Mouse (Mus musculus) 416B (cell line): ENCODE data around the gene Erap1.
"Not testable (repeated sequence)": the region's sequence is repeated elsewhere in the genome, so short reads cannot be mapped to it uniquely, and the experiment has no call there.

Experiments used
- DNase-seq: peaks from one replicate; pipeline ENCODE4 v3.0.0; 2011; ENCODE audit warnings: low read depth

Gene Erap1

DNA sequence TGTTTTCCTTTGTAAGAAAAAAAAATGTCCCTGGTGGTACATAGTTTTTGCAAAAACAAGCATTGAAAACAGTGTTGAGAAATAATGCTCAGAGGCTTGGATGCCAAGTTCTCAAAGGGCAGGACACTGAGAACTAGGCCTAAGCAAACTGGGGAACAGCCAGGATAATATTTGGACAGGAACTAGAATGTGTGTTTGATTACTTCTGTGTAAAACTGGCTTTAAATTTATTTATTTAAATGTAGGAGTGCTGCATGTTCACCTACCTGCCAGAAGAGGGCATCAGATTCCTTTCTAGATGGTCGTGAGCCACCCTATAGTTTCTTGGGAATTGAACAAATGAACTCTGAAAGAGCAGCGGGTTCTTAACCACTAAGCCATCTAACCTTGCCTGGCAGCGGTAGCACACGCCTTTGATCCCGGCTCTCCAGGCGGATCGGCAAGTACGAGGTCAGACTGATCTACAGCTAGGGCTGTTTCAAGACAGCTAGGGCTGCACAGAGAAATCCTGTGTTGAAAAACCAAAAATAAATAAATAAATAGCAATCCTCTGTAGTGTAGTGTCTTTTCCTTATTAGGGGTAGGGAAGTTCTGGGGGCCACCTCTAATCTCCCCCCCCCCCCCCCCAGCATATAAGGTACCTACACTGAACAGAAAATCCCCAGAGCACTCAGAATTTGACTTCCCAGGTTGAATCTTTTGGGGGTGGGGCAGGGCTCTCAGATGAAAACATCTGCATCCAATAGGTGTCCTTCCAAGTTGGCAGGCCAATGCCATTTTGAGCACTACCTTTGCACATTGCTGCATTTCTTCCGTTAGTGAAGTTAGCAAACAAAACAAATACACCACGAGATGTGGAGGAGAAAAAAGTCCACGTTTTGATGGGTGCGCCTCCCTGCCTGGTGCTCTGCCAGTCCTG, at the start of gene Erap1:
Erap1 (plus strand) TSS at position 776 of the 919 bp plus-strand sequence.
- DNase-seq = peak; percentile 90

DNA sequence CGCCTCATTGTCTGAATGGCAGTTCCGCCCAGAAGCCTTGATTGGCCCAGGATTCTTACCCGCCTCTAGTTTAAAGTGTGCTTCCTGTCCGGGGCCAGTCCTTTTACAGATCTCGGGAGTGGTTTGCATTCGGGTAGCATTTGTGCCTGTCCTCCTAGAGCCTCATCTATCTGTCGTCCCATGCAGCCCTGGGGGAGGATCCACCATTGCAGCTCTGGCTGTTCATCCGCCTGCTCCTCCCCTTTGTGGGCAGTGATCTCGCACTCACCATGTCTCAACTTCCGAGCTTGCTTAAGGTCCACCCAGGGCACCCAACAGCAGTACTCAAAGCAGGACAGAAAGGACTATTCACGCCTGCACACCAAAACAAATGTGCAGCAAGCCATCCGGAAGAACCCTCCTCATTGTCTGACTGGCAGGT, 48.0 kb upstream of the Erap1 start:
- DNase-seq = not testable (repeated sequence)

DNA sequence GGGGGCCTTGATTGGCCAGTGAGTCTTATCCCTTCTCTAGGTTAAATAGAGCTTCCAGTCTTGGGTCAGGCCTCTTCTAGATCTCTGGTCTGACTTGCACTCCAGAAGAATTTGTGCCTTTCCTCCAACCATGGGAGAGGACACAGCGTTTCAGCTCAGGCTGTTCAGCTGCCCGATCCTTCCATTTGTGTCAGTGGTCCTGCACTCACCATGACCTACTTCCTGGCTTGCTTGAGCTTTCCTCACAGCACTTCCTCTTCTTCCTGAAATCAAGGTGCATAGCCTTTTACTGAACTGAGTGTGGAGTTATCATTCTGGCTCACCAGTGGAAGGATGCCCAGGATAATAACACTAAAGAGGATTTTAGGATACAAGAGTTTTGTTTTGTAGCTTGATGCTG, 47.5 kb upstream of the Erap1 start:
- DNase-seq = not testable (repeated sequence)

DNA sequence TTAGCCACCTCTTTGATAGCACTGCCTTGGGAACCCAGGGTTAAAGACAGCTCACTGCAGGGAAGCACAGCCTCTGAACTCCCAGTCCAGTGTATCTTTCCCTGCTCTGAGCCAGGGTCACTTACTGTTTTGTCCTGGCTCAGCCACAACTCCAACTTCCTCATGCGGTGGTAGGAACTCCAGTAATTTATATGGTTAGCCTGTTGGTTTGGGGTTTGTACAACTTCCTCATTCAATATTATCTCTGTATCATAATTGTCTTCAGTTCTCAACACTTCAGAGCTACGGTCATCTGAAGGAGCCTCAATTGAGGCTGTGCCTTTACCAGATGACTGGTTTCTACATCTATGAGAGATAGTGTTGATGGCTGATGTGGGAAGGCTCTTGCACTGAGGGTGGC, 42.3 kb upstream of the Erap1 start:
- peak; percentile 44 for DNase-seq

DNA sequence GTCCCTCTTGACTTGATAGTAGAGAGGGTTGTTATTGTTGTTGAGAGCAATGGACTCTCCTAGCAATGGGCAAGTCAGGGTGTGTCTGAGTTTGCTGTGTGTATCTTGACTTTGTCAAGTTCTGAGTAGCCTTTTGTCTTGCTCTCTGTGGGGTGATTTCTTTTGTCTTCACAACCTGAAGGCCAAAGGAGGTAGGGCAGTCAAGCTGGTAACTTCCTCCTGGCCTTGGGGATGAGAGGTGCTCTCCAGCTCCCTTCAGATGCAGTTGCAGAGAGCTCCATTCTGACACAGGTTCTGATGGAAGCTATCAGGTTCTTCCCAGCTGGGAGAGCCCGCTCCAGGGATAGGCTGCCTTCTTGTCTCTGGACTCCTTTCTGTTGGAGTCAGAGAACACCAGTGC, 37.6 kb upstream of the Erap1 start:
- not testable (repeated sequence) for DNase-seq

DNA sequence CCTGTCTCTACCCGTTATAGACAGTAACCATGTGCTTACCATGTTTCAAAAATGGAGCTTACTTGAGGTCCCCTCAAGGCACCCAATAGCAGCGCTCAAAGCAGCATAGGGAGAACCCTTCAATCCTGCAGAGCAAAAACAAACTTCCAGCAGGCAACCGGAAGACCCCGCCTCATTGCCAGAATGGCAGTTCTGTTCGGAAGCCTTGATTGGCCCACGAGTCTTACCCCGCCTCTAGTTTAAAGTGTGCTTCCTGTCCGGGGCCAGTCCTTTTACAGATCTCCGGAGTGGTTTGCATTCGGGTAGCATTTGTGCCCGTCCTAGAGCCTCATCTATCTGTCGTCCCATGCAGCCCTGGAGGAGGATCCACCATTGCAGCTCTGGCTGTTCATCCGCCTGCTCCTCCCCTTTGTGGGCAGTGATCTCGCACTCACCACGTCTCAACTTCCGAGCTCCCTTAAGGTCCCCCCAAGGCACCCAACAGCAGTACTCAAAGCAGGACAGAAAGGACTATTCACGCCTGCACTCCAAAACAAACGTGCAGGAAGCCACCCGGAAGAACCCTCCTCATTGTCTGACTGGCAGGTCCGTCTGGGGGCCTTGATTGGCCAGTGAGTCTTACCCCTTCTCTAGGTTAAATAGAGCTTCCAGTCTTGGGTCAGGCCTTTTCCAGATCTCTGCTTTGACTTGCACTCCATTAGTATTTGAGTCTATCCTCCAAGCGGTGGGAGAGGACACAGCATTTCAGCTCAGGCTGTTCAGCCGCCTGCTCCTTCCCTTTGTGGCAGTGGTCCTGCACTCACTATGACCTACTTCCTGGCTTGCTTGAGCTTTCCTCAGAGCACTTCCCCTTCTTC, 22.0 kb upstream of the Erap1 start:
- not testable (repeated sequence) for DNase-seq

DNA sequence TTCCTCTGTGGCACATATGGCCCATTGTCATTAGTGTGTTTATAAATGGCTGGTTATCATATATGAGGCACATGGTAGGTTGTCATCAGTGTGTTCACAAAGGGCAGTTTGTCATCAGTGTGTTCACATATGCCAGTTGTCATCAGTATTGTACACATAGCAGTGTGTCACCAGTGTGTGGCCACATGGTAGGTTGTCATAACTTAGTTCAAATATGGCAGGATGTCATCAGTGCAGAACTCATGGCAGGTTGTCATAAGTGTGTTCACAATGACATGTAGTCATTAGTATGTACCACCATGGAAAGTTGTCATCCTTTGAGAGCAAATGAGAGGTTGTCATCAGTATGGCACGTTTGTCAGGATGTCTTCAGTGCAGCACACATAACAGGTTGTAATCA, 7.0 kb upstream of the Erap1 start:
- no peak for DNase-seq

DNA sequence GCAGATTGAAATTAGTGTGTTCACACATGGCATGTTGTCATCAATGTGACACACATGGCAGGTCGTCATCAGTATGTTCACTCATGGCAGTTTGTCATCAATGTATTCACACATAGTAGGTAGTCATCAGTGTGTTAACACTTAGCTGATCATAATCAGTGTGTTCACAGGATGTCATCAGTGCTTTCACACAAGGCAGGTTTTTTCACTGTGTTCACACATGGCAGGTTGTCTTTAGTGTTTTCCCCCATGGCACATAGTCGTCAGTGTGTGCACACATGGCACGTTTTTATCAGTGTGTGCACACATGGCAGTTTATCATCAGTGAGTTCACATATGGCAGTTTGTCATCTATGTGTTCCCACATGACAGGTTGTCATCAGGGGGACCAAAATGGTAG, 6.5 kb upstream of the Erap1 start:
- no peak for DNase-seq

DNA sequence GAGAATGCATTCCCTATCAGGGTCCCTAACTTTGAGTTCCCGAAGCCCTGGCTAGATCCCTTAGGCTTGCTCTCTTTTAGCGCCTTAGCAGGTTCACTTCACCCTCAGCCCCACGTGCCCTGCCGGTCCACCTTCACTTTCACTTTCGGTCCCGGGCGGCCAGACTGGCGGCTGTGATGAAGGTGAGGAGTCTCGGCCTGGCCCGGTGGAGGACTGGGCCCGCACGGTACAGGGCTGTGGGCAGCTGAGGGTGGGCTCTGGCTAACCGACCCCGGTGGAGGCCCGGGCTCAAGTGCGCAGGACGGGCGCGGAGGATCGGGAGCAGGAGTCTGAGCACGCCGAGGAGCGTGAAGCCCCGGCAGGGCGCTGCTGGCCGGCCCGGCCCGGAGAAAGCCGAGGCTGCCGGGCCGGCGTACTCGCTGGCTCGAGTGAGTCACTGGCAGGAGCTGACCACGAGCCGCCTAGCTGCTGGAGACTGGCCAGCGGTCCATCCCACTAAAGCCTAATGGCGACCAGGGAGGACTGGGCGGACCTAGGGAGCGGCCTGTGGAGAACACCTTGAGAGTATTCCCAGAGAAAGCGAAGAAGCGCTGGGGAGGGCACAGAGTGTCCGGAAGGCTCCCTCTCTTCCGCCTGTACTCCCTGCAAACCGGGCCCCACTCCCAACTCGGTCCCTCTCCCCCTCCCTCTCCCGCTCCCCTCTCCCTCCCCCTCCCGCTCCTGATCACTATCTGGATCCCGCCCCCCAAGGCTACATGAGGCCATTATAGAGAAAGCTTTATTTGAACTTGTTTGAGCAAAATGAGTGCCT, 549 bp downstream of the Erap1 start:
- peak; percentile 88 for DNase-seq

DNA sequence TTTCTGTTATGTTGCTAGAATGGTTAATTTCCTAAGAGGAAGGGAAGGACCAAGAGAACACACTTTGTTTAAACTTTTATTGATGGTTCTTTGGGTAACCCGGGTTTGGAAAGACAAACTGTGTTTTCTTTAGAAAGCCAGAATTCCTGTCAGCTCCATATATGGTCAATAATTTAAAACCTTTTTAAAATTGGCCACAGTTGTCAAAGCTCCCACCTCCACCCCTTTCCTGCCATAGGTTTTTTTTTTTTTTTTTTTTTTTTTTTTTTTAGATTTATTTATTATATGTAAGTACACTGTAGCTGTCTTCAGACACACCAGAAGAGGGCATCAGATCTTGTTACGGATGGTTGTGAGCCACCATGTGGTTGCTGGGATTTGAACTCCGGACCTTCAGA, 1.2 kb downstream of the Erap1 start:
- DNase-seq = not testable (repeated sequence)

DNA sequence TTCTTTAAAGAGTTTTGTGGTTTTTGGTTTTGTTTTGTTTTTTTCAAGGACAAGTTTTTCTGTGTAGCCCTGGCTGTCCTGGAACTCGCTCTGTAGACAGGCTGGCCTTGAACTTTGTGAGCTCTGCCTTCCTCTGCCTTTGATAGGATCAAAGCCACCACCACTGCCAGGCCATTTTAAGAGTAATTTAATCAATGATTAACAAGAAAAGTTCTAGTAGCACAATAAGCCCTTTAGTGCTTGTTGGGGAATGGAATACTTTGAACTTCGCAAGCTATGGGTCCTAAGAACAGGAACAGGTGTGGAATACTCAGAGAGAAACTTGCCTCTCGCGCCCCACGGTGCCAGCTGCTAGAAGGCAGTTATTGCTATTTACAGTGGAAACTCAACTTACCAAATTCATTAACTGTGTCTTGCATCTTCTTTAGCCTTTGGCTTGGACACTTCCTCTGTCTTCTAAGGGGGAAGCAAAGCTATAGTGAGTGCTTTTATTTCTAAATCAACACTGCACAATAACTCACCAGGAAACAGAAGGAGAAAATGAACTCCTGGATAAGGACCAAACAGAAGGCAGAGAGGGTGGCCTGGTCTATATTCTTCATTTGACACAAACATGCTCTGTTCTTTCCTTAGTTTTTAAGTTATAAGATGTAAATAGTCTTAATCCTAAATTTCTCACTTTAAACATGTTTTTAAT, 56.3 kb downstream of the Erap1 start:
- DNase-seq = peak; percentile 15

DNA sequence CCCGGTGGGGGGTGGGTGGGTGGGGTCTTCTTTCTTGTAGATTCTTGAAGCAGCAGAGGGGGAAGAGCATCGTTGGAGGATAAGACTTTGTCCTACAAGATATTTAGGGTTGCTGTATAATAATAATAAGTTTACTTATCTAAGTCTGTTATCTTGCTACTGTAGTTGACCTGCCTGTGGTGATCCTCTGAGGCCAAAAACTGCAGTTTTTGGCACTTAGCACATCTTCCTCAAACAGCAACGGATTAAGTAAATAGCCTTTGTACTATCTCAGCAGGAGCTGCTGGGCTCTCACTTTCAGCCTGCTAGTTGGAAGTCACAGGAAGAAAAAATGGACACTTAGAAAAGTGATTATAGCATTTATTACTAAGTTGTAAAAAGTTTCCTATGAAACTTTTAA, 56.9 kb downstream of the Erap1 start:
- DNase-seq = no peak

DNA sequence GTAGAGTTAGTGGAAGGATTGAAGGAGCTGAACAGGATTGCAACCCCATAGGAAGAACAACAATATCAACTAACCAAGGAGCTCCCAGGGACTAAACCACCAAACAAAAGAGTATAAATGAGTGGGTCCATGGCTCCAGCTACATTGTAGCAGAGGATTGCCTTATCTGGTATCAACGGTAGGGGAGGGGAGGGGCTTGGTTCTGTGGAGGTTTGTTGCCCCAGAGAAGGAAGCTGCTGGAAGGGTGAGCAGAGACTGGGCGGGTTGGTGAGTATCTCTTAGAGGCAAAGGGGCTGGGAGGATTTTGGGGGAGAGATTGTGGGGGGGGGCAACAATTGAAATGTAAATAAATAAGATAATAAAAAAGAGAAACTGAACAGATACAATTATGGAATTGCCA, 79.6 kb downstream of the Erap1 start:
- DNase-seq = no peak

DNA sequence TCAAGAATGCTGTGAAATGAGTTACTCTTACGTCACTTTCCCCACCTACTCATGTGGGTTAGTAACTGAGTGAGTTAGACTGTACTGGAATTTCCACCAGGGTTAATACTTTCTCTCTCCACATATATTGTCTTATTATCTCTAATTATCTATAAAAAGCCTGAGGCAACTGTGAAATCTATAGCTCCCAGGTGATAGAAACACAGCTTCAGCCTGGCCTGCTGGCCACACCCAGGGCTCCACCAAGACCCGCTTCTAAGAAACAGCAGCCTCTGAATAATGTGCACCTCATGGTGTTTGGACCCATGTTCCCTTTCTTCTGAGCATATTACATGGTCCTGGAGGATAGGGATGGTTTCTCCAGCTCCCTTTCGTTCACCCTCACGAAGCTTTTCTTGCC, 94.4 kb downstream of the Erap1 start:
- DNase-seq = no peak

DNA sequence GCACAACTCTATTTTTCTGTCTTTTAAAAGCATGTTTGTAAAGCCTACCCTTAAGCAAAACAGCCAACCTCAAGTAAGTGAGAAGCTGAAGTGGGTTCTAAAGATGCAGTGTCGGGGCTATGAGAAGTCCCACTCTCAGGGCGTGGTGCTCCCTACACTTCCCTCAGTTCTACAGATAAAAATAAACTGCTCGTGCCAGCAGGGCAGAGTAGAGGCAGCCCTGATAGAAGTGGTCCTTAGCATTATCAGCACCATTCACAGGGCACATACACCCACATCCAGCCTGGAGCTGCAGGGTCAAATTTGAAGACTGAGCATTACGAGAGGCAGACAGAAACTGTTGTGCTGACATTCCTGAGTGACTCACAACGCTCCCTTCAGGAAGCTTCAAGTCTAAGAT, 96.5 kb downstream of the Erap1 start:
- DNase-seq = no peak

DNA sequence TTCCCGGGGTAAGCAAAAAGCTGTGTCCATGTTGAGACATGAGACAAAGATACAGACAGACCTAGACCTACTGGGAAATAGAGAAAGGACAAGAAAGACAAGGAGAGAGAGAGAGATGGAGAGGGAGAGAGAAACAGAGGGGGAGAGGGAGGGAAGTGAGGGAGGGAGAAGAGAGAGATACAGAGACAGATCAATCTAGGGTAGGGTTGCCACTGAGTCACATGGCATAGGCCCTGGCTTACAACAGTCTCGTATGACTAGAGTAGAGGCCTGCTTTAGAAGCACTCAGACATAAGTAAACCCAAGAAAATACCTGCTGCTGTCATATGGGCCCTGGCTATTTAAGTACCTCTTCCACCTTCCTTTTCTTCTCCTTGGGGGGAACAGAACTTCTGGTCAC, 97.0 kb downstream of the Erap1 start:
- DNase-seq = no peak
